Mouse (Mus musculus): ENCODE measurements around the gene Syngr2. TPM values are rescaled to one million over a fixed set of nuclear protein-coding genes. Genes with fewer than 3 reads are reported as not detected.

The Syngr2 gene
- polyA plus RNA-seq, 1 experiment from 2014 or later: 24.4 TPM

Other genes starting within 250 kb of the Syngr2 start
- 26.3 and 28.3 TPM in 2 replicates for gene Tnrc6c, start 155.4 kb upstream of the Syngr2 start, polyA plus RNA-seq (2016; fragmentation: Nextera tagmentation; extraction: Ambion mirVana)
- 1.2 and 2.0 TPM in 2 replicates for gene Tmc8, start 27.6 kb upstream of the Syngr2 start, polyA plus RNA-seq (2016; fragmentation: Nextera tagmentation; extraction: Ambion mirVana)
- 9.2 and 11.3 TPM in 2 replicates for gene Tmc6, start 27.5 kb upstream of the Syngr2 start, polyA plus RNA-seq (2016; fragmentation: Nextera tagmentation; extraction: Ambion mirVana)
- gene 6030468B19Rik, start 12.0 kb upstream of the Syngr2 start, polyA plus RNA-seq (2016; fragmentation: Nextera tagmentation; extraction: Ambion mirVana): 0.29 and 0.67 TPM in 2 replicates
- gene Gm20708, start within 50 bp of the Syngr2 start, polyA plus RNA-seq (2016; fragmentation: Nextera tagmentation; extraction: Ambion mirVana): 0.47 and 0.50 TPM in 2 replicates
- 2.9 and 4.6 TPM in 2 replicates for gene Afmid, start 16.3 kb downstream of the Syngr2 start, polyA plus RNA-seq (2016; fragmentation: Nextera tagmentation; extraction: Ambion mirVana)
- 57.9 and 59.0 TPM in 2 replicates for gene Tk1, start 16.4 kb downstream of the Syngr2 start, polyA plus RNA-seq (2016; fragmentation: Nextera tagmentation; extraction: Ambion mirVana)
- gene Birc5, start 39.6 kb downstream of the Syngr2 start, polyA plus RNA-seq (2016; fragmentation: Nextera tagmentation; extraction: Ambion mirVana): 181 and 190 TPM in 2 replicates
- not detected in 2 replicates for gene Tmem235, start 51.1 kb downstream of the Syngr2 start, polyA plus RNA-seq (2016; fragmentation: Nextera tagmentation; extraction: Ambion mirVana)
- gene Tha1, start 63.8 kb downstream of the Syngr2 start, polyA plus RNA-seq (2016; fragmentation: Nextera tagmentation; extraction: Ambion mirVana): 2.7 and 3.1 TPM in 2 replicates
- 10.4 and 11.8 TPM in 2 replicates for gene Socs3, start 160.4 kb downstream of the Syngr2 start, polyA plus RNA-seq (2016; fragmentation: Nextera tagmentation; extraction: Ambion mirVana)
- 41.8 and 46.7 TPM in 2 replicates for gene Pgs1, start 176.6 kb downstream of the Syngr2 start, polyA plus RNA-seq (2016; fragmentation: Nextera tagmentation; extraction: Ambion mirVana)